Mouse (Mus musculus): ENCODE results near the gene Card6.
"Not testable (repeated sequence)": the region's sequence is repeated elsewhere in the genome, so short reads cannot be mapped to it uniquely, and the experiment has no call there.

The Card6 gene

GRCm38 (mm10) chr15:5130887-5131668 lies 22.7 kb upstream of the Card6 start:
- DNase-seq (ENCODE audit: low spot score in 2 of 2): not testable (repeated sequence)

GRCm38 (mm10) chr15:5129111-5129805 lies 20.9 kb upstream of the Card6 start:
- no peak for DNase-seq (ENCODE audit: low spot score in 2 of 2)

GRCm38 (mm10) chr15:5128176-5128940 lies 20.0 kb upstream of the Card6 start:
- DNase-seq (ENCODE audit: low spot score in 2 of 2): no peak

GRCm38 (mm10) chr15:5127487-5127886 lies 19.1 kb upstream of the Card6 start:
- DNase-seq (ENCODE audit: low spot score in 2 of 2): no peak

- no peak for DNase-seq (ENCODE audit: low spot score in 2 of 2)
These were observed 18.1 kb upstream of the Card6 start for GRCm38 (mm10) chr15:5126456-5126855.

- DNase-seq (ENCODE audit: low spot score in 2 of 2): no peak
These were observed 13.4 kb upstream of the Card6 start for GRCm38 (mm10) chr15:5121535-5122313.

GRCm38 (mm10) chr15:5119707-5120106 lies 11.4 kb upstream of the Card6 start:
- DNase-seq (ENCODE audit: low spot score in 2 of 2): no peak

- DNase-seq (ENCODE audit: low spot score in 2 of 2): no peak
These were observed 10.9 kb upstream of the Card6 start for GRCm38 (mm10) chr15:5119192-5119591.

- no peak for DNase-seq (ENCODE audit: low spot score in 2 of 2)
These were observed 10.3 kb upstream of the Card6 start for GRCm38 (mm10) chr15:5118626-5119025.

- DNase-seq (ENCODE audit: low spot score in 2 of 2): no peak
These were observed 8.8 kb upstream of the Card6 start for GRCm38 (mm10) chr15:5117031-5117601.

GRCm38 (mm10) chr15:5116270-5117030 lies 8.1 kb upstream of the Card6 start, which contains the start of gene Rpl37:
Rpl37 (plus strand) TSS chr15:5116645.
- peak; percentile 99 for DNase-seq (ENCODE audit: low spot score in 2 of 2)

- DNase-seq (ENCODE audit: low spot score in 2 of 2): no peak
These were observed 6.8 kb upstream of the Card6 start for GRCm38 (mm10) chr15:5115173-5115572.

GRCm38 (mm10) chr15:5112651-5113050 lies 4.3 kb upstream of the Card6 start:
- no peak for DNase-seq (ENCODE audit: low spot score in 2 of 2)

GRCm38 (mm10) chr15:5108655-5109040 lies 309 bp upstream of the Card6 start:
- no peak for DNase-seq (ENCODE audit: low spot score in 2 of 2)

GRCm38 (mm10) chr15:5106293-5106692 lies 2.0 kb downstream of the Card6 start:
- DNase-seq (ENCODE audit: low spot score in 2 of 2): no peak

- DNase-seq (ENCODE audit: low spot score in 2 of 2): no peak
These were observed 2.4 kb downstream of the Card6 start for GRCm38 (mm10) chr15:5105891-5106290.

- no peak for DNase-seq (ENCODE audit: low spot score in 2 of 2)
These were observed 6.0 kb downstream of the Card6 start for GRCm38 (mm10) chr15:5102312-5102711.

GRCm38 (mm10) chr15:5097376-5097775 lies 11.0 kb downstream of the Card6 start:
- DNase-seq (ENCODE audit: low spot score in 2 of 2): no peak

- DNase-seq (ENCODE audit: low spot score in 2 of 2): no peak
These were observed 12.6 kb downstream of the Card6 start for GRCm38 (mm10) chr15:5095534-5096301.

- no peak for DNase-seq (ENCODE audit: low spot score in 2 of 2)
These were observed 18.2 kb downstream of the Card6 start for GRCm38 (mm10) chr15:5090131-5090530.

All from frontal cortex, postnatal 36 days (tissue).